Mouse (Mus musculus) olfactory bulb, adult 2 months (tissue): ENCODE measurements around the gene Hunk.

Experiments
- CTCF ChIP-seq: fragments of 200-500 bp; IDR thresholded peaks from 2 replicates; pipeline ENCODE4 v1.5.1; 2012; ENCODE audit warnings: low read depth, mild to moderate bottlenecking, low read length, moderate library complexity; ENCODE audit not compliant: insufficient read depth
- POLR2A ChIP-seq: fragments of 200-500 bp; IDR thresholded peaks from 2 replicates; pipeline ENCODE4 v1.6.1; 2012; ENCODE audit warnings: mild to moderate bottlenecking, low read depth, low read length, moderate library complexity; ENCODE audit not compliant: insufficient read depth

- TF ChIP-seq POLR2A = no peak
- TF ChIP-seq CTCF = no peak
Observed at GRCm38 (mm10) chr16:90394761-90395160, 8.9 kb downstream of the Hunk start.
